Mouse (Mus musculus) limb, embryonic 11.5 days (tissue): ENCODE measurements around the gene Cd2. TPM values are rescaled to one million over a fixed set of nuclear protein-coding genes. Genes with fewer than 3 reads are reported as not detected.
A peak's percentile ranks its signal among the peaks of the same experiment; 100 is the strongest.

Source experiments
- ATAC-seq: fragments of 200-750 bp; cut with Nextera tagmentation; 2 replicates; pipeline ENCODE4 v1.8.0; 2017; ENCODE audit warnings: low read depth; ENCODE audit not compliant: insufficient number of reproducible peaks, low FRiP score, low TSS enrichment
- DNase-seq: peaks from one replicate; pipeline ENCODE4 v3.0.0-alpha.2; 2015; ENCODE audit warnings: low spot score
- H3K27ac ChIP-seq: fragments of 300-500 bp; sonication (generic); replicated peaks from 2 replicates; pipeline ENCODE4 v1.5.1; 2014; ENCODE audit warnings: low read depth, mild to moderate bottlenecking, low read length
- H3K27me3 ChIP-seq: fragments of 300-500 bp; sonication (generic); 2 replicates; pipeline ENCODE4 v1.6.1; 2014; ENCODE audit warnings: mild to moderate bottlenecking, low read length, mixed read lengths; ENCODE audit not compliant: control insufficient read depth, insufficient read depth
- H3K36me3 ChIP-seq: fragments of 300-500 bp; sonication (generic); 2 replicates; pipeline ENCODE4 v1.6.1; 2014; ENCODE audit warnings: mild to moderate bottlenecking, low read length, moderate library complexity, mixed read lengths; ENCODE audit not compliant: control insufficient read depth, insufficient read depth
- H3K4me1 ChIP-seq: fragments of 300-500 bp; sonication (generic); 2 replicates; pipeline ENCODE4 v1.6.1; 2014; ENCODE audit warnings: low read length, mixed read lengths; ENCODE audit not compliant: control insufficient read depth, insufficient read depth
- H3K4me2 ChIP-seq: fragments of 300-500 bp; sonication (generic); 2 replicates; pipeline ENCODE4 v1.6.1; 2014; ENCODE audit warnings: low read depth, mild to moderate bottlenecking, moderate library complexity; ENCODE audit not compliant: severe bottlenecking
- H3K4me3 ChIP-seq: fragments of 300-500 bp; sonication (generic); 2 replicates; pipeline ENCODE4 v1.5.1; 2014; ENCODE audit warnings: low read depth, low read length
- H3K9ac ChIP-seq: fragments of 300-500 bp; sonication (generic); 2 replicates; pipeline ENCODE4 v1.6.1; 2014; ENCODE audit warnings: mild to moderate bottlenecking, low read length
- H3K9me3 ChIP-seq: fragments of 300-500 bp; sonication (generic); 2 replicates; pipeline ENCODE4 v1.6.1; 2016; ENCODE audit warnings: low read length; ENCODE audit not compliant: control insufficient read depth
- WGBS: fragments of 180-500 bp; shearing (Covaris S2); extraction: QIAGEN DNeasy Blood & Tissue Kit; methylation state at CpG from one replicate; pipeline ENCODE4 v1.1.7; 2014; 5-methylcytosine and 5-hydroxymethylcytosine counted together
- polyA plus RNA-seq: library from polyadenylated mRNA; unstranded; fragments of >200 nt; fragmentation: Nextera tagmentation; extraction: Ambion mirVana; gene quantifications from 2 replicates; pipeline ENCODE4 v1.2.1, GENCODE M21; 2014

Gene Cd2
- polyA plus RNA-seq, 1 experiment from 2014 or later, result not detected

DNA sequence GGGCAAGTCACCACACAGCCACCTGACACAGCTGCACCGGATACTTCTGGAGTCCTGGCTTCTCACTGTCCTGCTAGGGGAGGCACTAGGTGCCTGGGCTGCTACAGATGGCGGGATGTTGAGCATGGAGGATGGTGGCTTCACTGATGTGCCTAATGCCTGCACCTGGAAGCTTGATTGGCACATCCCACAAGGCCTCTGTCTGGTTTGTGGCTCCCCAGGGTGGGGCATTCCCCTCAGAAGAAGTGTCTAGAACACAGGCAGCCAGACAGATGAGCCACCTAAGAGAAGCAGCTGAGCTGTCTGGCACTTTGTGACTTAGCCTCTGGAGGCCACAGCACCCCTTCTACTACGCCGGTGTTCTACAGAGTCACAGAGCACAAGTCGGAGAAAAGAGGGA is 9.5 kb upstream of the Cd2 start:
- Histone ChIP-seq H3K9me3 (no peaks in the 10 kb centered on the region), H3K27me3 (no peaks in the 10 kb centered on the region), H3K4me1 (peaks cover 11% of the 10 kb centered on the region), H3K27ac (no peak overlapping the region), H3K36me3 (no peaks in the 10 kb centered on the region), H3K4me2 (no peak overlapping the region), H3K4me3 (no peak overlapping the region), H3K9ac (no peak overlapping the region)
- DNase-seq, result no peak
- ATAC-seq, result no peak
- WGBS, result 89% methylated on average over 5 of the region's 5 CpGs

GRCm38 (mm10) chr3:101295931-101296820 is 8.4 kb upstream of the Cd2 start:
- 66% methylated on average over 15 of the region's 15 CpGs for WGBS
- DNase-seq, result no peak
- no peak overlapping the region for H3K4me2 ChIP-seq

DNA sequence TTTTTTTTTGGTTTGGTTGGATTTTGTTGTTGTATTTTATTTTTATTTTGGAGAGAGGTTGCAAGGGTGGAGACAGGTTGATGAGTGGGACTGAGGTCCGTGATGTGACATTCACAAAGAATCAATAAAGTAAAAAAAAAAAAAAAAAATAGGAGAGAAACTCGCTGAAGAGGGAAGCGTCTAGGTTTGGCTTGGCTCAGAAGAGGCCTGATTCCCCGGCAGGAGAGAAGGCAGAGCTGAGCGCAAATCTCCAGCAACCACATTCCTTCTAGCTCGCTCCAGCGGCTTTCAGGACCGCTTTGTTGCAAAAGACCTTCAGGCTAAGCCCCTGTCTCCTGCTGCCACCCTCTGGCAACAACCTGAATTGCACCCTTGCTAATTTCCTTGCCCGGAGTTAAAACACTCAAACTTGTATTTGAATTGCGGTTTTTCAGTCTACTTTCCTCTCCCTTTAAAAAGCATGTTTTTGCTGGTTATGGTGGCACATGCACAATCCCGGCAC is 7.7 kb upstream of the Cd2 start:
- ATAC-seq (no peak; the same call in 1 of the 2 replicates), DNase-seq (peak; percentile 97)
- H3K9ac ChIP-seq, result no peak overlapping the region
- no peak overlapping the region for H3K4me2 ChIP-seq
- H3K4me3 ChIP-seq, result no peak overlapping the region
- 6% methylated on average over 11 of the region's 11 CpGs for WGBS
- no peaks in the 10 kb centered on the region for H3K36me3 ChIP-seq
- H3K27ac ChIP-seq, result no peak overlapping the region
- H3K27me3 ChIP-seq, result no peaks in the 10 kb centered on the region
- no peaks in the 10 kb centered on the region for H3K9me3 ChIP-seq
- H3K4me1 ChIP-seq, result peaks cover 8% of the 10 kb centered on the region

More at GRCm38 (mm10) chr3:101295931-101296820, 8.4 kb upstream of the Cd2 start:
- no peak for ATAC-seq
- Histone ChIP-seq H3K36me3 (no peaks in the 10 kb centered on the region), H3K27me3 (no peaks in the 10 kb centered on the region), H3K4me1 (peaks cover 11% of the 10 kb centered on the region), H3K9me3 (no peaks in the 10 kb centered on the region), H3K9ac (no peak overlapping the region), H3K4me3 (no peak overlapping the region), H3K27ac (no peak overlapping the region)

DNA sequence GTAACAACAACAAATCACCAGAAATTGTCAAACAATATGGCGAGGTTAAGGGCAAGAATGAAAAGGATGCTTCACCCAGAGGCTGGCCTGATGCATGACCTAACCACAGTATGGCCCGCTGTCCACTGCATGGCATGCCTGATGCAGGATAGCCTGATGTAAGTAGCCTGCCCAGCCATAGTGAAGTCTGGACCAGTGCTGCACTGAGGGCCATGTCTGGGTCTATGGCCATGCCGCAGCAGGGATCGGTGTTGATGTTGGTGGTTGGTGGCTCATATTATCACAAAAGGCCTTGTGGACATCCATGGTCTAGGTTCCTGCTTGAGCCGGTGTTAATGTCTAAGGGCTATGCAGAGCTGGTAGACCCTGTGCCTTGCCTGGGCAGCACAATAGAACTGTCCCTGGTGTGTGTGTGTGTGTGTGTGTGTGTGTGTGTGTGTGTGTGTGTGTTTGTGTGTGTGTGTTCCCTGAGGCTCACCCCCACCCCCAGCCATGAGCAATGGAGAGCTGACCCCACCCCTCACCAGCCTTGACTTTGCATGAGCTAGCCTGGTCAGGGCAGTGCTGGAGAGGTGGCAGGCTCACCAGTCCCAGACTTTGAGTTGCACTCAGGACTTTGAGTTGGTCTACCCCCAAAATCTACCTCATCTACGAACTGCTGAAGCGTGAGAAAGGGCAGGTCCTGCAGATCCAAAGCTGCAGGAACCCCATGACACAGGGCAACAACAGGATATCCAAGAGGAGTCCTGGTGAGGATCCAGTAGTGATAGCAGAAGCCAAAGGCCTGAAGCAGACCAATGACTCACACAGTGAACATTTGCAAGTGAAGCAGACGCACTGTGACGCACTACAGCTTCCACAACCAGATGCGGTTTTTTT is 7.0 kb upstream of the Cd2 start:
- Histone ChIP-seq H3K4me3 (no peak overlapping the region), H3K27ac (no peak overlapping the region), H3K4me2 (no peak overlapping the region), H3K4me1 (0 out of 2 replicates have a peak, but pooled peaks cover 4% of the 10 kb centered on the region), H3K27me3 (no peaks in the 10 kb centered on the region), H3K9ac (no peak overlapping the region), H3K9me3 (no peaks in the 10 kb centered on the region), H3K36me3 (no peaks in the 10 kb centered on the region)
- DNase-seq (no peak), ATAC-seq (0 out of 2 replicates have a peak, but pooled peaks have one; percentile 42)
- 77% methylated on average over 10 of the region's 10 CpGs for WGBS

- Histone ChIP-seq H3K4me2 (no peak overlapping the region), H3K9me3 (no peaks in the 10 kb centered on the region), H3K36me3 (no peaks in the 10 kb centered on the region), H3K27ac (no peak overlapping the region), H3K4me3 (no peak overlapping the region), H3K4me1 (no peaks in the 10 kb centered on the region), H3K9ac (no peak overlapping the region), H3K27me3 (no peaks in the 10 kb centered on the region)
- no peak for ATAC-seq
- DNase-seq, result no peak
- 82% methylated on average over 8 of the region's 8 CpGs for WGBS
Observed at GRCm38 (mm10) chr3:101293571-101294135, 5.9 kb upstream of the Cd2 start.

DNA sequence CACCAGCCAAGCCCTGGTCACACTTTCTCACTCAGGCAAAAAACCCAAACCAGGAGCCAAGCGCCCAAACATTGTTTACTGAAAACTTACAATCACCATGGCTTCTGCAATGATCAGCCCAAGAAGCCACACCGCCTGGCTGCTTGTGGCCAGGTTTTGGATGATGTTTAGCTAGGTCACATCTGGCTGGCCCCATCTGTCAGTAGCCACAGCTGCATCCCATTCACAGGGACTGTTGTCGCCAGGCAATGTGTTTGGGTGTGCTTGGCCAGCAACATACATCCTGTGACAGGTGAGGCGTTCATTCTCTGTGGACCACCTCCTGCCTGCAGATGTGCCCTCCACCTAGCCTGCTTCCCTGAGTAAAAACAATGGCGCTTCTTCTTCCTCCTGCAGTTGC is 4.9 kb upstream of the Cd2 start:
- Histone ChIP-seq H3K9ac (no peak overlapping the region), H3K4me1 (no peaks in the 10 kb centered on the region), H3K9me3 (no peaks in the 10 kb centered on the region), H3K27ac (no peak overlapping the region), H3K4me2 (no peak overlapping the region), H3K36me3 (no peaks in the 10 kb centered on the region), H3K27me3 (no peaks in the 10 kb centered on the region), H3K4me3 (no peak overlapping the region)
- ATAC-seq (no peak), DNase-seq (no peak)
- WGBS, result 77% methylated on average over 5 of the region's 5 CpGs

- no peak for ATAC-seq
- WGBS, result 83% methylated on average over 19 of the region's 19 CpGs
- DNase-seq, result no peak
- no peak overlapping the region for H3K4me3 ChIP-seq
- H3K9me3 ChIP-seq, result no peaks in the 10 kb centered on the region
- no peaks in the 10 kb centered on the region for H3K27me3 ChIP-seq
- no peak overlapping the region for H3K9ac ChIP-seq
- H3K27ac ChIP-seq, result no peak overlapping the region
- no peaks in the 10 kb centered on the region for H3K4me1 ChIP-seq
- no peak overlapping the region for H3K4me2 ChIP-seq
- H3K36me3 ChIP-seq, result no peaks in the 10 kb centered on the region
Observed at GRCm38 (mm10) chr3:101290587-101291520, 3.1 kb upstream of the Cd2 start.
